Mouse (Mus musculus) heart, embryonic 13.5 days (tissue): ENCODE measurements around the gene Plekhm3. TPM values are rescaled to one million over a fixed set of nuclear protein-coding genes. Genes with fewer than 3 reads are reported as not detected.

Source experiments
- ATAC-seq: fragments of 200-750 bp; cut with Nextera tagmentation; 2 replicates; pipeline ENCODE4 v1.8.0; 2017; ENCODE audit warnings: moderate TSS enrichment; ENCODE audit not compliant: insufficient number of reproducible peaks, low FRiP score, low TSS enrichment; ENCODE audit errors: extremely low read depth
- H3K27ac ChIP-seq: fragments of 300-500 bp; sonication (generic); replicated peaks from 2 replicates; pipeline ENCODE4 v1.5.1; 2015; ENCODE audit warnings: moderate library complexity, mild to moderate bottlenecking, inconsistent platforms
- H3K27me3 ChIP-seq: fragments of 300-500 bp; sonication (generic); replicated peaks from 2 replicates; pipeline ENCODE4 v1.6.1; 2015; ENCODE audit warnings: mild to moderate bottlenecking, inconsistent platforms
- H3K36me3 ChIP-seq: fragments of 300-500 bp; sonication (generic); 2 replicates; pipeline ENCODE4 v1.6.1; 2015; ENCODE audit warnings: mild to moderate bottlenecking, inconsistent platforms
- H3K4me1 ChIP-seq: fragments of 300-500 bp; sonication (generic); 2 replicates; pipeline ENCODE4 v1.6.1; 2015; ENCODE audit warnings: inconsistent platforms
- H3K4me2 ChIP-seq: fragments of 300-500 bp; sonication (generic); 2 replicates; pipeline ENCODE4 v1.6.1; 2015; ENCODE audit warnings: inconsistent platforms, mild to moderate bottlenecking, moderate library complexity
- H3K4me3 ChIP-seq: fragments of 300-500 bp; sonication (generic); 2 replicates; pipeline ENCODE4 v1.5.1; 2015; ENCODE audit warnings: moderate library complexity, mild to moderate bottlenecking, inconsistent platforms
- H3K9ac ChIP-seq: fragments of 300-500 bp; sonication (generic); 2 replicates; pipeline ENCODE4 v1.6.1; 2015; ENCODE audit warnings: inconsistent platforms, mild to moderate bottlenecking, moderate library complexity
- H3K9me3 ChIP-seq: fragments of 300-500 bp; sonication (generic); 2 replicates; pipeline ENCODE4 v1.6.1; 2016; ENCODE audit warnings: inconsistent platforms
- WGBS: fragments of 180-500 bp; shearing (Covaris S2); methylation state at CpG from one replicate; pipeline ENCODE4 v1.1.7; 2015; ENCODE audit warnings: mixed read lengths; 5-methylcytosine and 5-hydroxymethylcytosine counted together
- polyA plus RNA-seq: library from polyadenylated mRNA; unstranded; fragments of >200 nt; fragmentation: Nextera tagmentation; extraction: Ambion mirVana; gene quantifications from 2 replicates; pipeline ENCODE4 v1.2.1, GENCODE M21; 2015

Gene Plekhm3
- polyA plus RNA-seq, 1 experiment from 2014 or later, result 6.9 TPM

GRCm38 (mm10) chr1:64793234-64793530 is 163.4 kb downstream of the Plekhm3 start:
- Histone ChIP-seq H3K4me3 (no peak overlapping the region), H3K4me2 (no peak overlapping the region), H3K9ac (no peak overlapping the region), H3K4me1 (peaks cover 55% of the 10 kb centered on the region), H3K27me3 (no peaks in the 10 kb centered on the region), H3K36me3 (peaks cover 11% of the 10 kb centered on the region), H3K27ac (peak overlapping the region; percentile 92), H3K9me3 (no peaks in the 10 kb centered on the region)
- 73% methylated on average over 4 of the region's 4 CpGs for WGBS
- ATAC-seq, result no peak

GRCm38 (mm10) chr1:64792521-64793233 is 163.9 kb downstream of the Plekhm3 start:
- Histone ChIP-seq H3K4me2 (peak overlapping the region; percentile 46; the same call in 1 of the 2 replicates), H3K36me3 (peaks cover 11% of the 10 kb centered on the region), H3K27me3 (no peaks in the 10 kb centered on the region), H3K9ac (peak overlapping the region; percentile 12; the same call in 1 of the 2 replicates), H3K4me3 (no peak overlapping the region), H3K27ac (peak overlapping the region; percentile 92), H3K4me1 (peaks cover 59% of the 10 kb centered on the region), H3K9me3 (no peaks in the 10 kb centered on the region)
- WGBS, result 43% methylated on average over 11 of the region's 11 CpGs
- ATAC-seq, result no peak

GRCm38 (mm10) chr1:64791826-64792225 is 164.8 kb downstream of the Plekhm3 start:
- peak; percentile 55; the same call in 1 of the 2 replicates for ATAC-seq
- peak overlapping the region; percentile 46 for H3K4me2 ChIP-seq
- peak overlapping the region; percentile 12; the same call in 1 of the 2 replicates for H3K9ac ChIP-seq
- no peak overlapping the region for H3K4me3 ChIP-seq
- H3K9me3 ChIP-seq, result no peaks in the 10 kb centered on the region
- peaks cover 60% of the 10 kb centered on the region for H3K4me1 ChIP-seq
- no peaks in the 10 kb centered on the region for H3K27me3 ChIP-seq
- 22% methylated on average over 6 of the region's 6 CpGs for WGBS
- peak overlapping the region; percentile 92 for H3K27ac ChIP-seq
- H3K36me3 ChIP-seq, result peaks cover 11% of the 10 kb centered on the region

- 23% methylated on average over 9 of the region's 9 CpGs for WGBS
- peak; percentile 52; the same call in 1 of the 2 replicates for ATAC-seq
- Histone ChIP-seq H3K27me3 (no peaks in the 10 kb centered on the region), H3K4me2 (peak overlapping the region; percentile 46), H3K4me1 (peaks cover 60% of the 10 kb centered on the region), H3K9me3 (no peaks in the 10 kb centered on the region), H3K4me3 (no peak overlapping the region), H3K27ac (peak overlapping the region; percentile 92), H3K9ac (0 out of 2 replicates have a peak overlapping the region, but pooled peaks have one; percentile 12), H3K36me3 (peaks cover 11% of the 10 kb centered on the region)
Measured at GRCm38 (mm10) chr1:64790806-64791790, 165.5 kb downstream of the Plekhm3 start.

DNA sequence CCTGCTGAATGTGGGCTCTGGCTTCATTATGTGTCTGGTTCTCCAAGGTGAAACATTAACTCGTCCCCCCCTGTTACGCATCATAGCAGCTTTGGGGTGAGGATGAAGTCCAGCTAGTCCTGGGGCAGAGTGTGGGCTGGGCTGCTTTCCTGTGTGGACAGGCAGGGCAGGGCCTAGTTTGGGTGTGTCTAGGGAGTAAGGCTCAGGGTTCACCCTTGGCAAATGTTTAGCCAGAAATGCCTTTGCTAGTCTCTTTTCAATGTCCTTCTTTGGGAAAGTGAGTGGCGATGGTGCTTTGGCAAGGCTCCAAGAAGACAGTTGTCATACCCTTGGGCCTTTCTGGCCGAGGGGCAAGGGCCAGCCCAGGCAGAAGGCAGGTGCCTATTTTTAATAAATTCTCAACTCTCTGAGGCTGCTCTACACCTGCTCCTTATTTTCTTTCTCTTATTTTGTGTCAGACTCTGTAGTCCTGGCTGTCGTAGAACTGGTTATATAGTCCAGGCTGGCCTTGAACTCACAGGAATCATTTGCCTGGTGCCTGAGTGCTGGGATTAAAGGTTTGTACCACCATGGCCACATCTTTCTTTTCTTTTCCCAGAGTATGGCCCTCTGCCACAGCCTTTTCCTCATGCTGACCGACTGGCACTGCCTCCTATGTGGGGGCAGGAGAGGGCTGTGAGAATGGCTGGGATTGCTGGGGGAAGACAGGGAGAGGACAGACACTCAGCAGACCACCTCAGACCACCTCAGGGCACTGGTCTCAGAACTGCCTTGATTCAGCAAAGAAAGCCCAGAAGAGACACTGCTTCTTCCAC is 168.7 kb downstream of the Plekhm3 start:
- peaks cover 41% of the 10 kb centered on the region for H3K4me1 ChIP-seq
- H3K27ac ChIP-seq, result 0 out of 2 replicates have a peak overlapping the region, but pooled peaks have one; percentile 3
- H3K4me3 ChIP-seq, result no peak overlapping the region
- no peak overlapping the region for H3K4me2 ChIP-seq
- 62% methylated on average over 6 of the region's 6 CpGs for WGBS
- no peaks in the 10 kb centered on the region for H3K27me3 ChIP-seq
- no peak for ATAC-seq
- H3K9me3 ChIP-seq, result no peaks in the 10 kb centered on the region
- no peaks in the 10 kb centered on the region for H3K36me3 ChIP-seq
- peak overlapping the region; percentile 2; the same call in 1 of the 2 replicates for H3K9ac ChIP-seq

DNA sequence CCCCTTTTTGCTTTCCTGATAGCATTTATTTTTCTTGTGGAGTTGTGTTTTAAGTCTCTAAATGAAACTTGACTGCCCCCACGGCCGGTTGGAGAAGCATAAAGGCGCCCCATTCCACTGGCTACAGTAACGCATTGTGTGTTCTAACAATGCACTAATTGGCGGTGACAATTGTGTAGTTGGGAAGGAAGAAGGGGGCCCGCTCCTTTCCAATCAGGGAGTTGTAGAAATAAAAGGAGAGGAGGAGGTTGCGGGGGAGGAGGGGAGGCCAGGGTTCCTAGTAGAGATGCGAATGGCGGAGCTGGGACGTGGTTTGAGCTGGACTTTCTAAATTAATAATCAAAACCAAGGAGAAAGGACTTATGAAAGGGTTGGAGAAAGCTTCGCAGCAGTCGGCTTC is 176.8 kb downstream of the Plekhm3 start:
- Histone ChIP-seq H3K4me1 (no peaks in the 10 kb centered on the region), H3K36me3 (no peaks in the 10 kb centered on the region), H3K27ac (no peak overlapping the region), H3K9ac (no peak overlapping the region), H3K27me3 (no peaks in the 10 kb centered on the region), H3K9me3 (no peaks in the 10 kb centered on the region), H3K4me3 (no peak overlapping the region), H3K4me2 (no peak overlapping the region)
- no peak for ATAC-seq
- 74% methylated on average over 12 of the region's 12 CpGs for WGBS

- Histone ChIP-seq H3K9me3 (no peaks in the 10 kb centered on the region), H3K4me1 (no peaks in the 10 kb centered on the region), H3K27ac (no peak overlapping the region), H3K27me3 (no peaks in the 10 kb centered on the region), H3K36me3 (no peaks in the 10 kb centered on the region), H3K9ac (no peak overlapping the region), H3K4me2 (no peak overlapping the region), H3K4me3 (no peak overlapping the region)
- no peak for ATAC-seq
- WGBS, result 79% methylated on average over 5 of the region's 5 CpGs
Measured at GRCm38 (mm10) chr1:64779415-64779814, 177.2 kb downstream of the Plekhm3 start.

GRCm38 (mm10) chr1:64773305-64773704 is 183.3 kb downstream of the Plekhm3 start:
- H3K4me1 ChIP-seq, result 0 out of 2 replicates have a peak, but pooled peaks cover 4% of the 10 kb centered on the region
- H3K4me3 ChIP-seq, result no peak overlapping the region
- no peaks in the 10 kb centered on the region for H3K36me3 ChIP-seq
- 75% methylated on average over 4 of the region's 4 CpGs for WGBS
- H3K9ac ChIP-seq, result no peak overlapping the region
- no peaks in the 10 kb centered on the region for H3K27me3 ChIP-seq
- no peak overlapping the region for H3K27ac ChIP-seq
- ATAC-seq, result no peak
- H3K4me2 ChIP-seq, result no peak overlapping the region
- H3K9me3 ChIP-seq, result no peaks in the 10 kb centered on the region

DNA sequence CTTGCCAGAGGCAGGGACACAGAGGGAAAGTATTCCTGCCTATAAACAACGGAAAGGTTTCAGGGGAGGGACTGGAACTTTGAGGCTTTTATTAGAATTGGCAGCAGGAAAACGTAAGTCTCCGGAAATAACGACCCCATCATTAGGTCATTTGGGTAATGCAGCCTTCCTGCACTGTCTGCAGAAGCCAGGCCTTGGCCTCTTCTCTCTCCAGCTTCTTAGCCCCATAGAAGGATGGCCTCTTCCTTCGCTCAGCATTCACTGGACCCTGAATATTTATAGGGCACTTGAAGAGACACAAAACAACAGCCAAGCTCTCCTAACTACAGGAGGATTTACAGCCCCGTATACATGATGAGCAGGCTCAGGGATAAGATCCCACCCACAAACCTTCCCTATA is 186.5 kb downstream of the Plekhm3 start:
- no peak for ATAC-seq
- no peaks in the 10 kb centered on the region for H3K36me3 ChIP-seq
- H3K9me3 ChIP-seq, result no peaks in the 10 kb centered on the region
- H3K4me2 ChIP-seq, result no peak overlapping the region
- no peak overlapping the region for H3K9ac ChIP-seq
- no peak overlapping the region for H3K27ac ChIP-seq
- H3K27me3 ChIP-seq, result no peaks in the 10 kb centered on the region
- 0 out of 2 replicates have a peak, but pooled peaks cover 4% of the 10 kb centered on the region for H3K4me1 ChIP-seq
- H3K4me3 ChIP-seq, result no peak overlapping the region
- 50% methylated on average over 6 of the region's 6 CpGs for WGBS

DNA sequence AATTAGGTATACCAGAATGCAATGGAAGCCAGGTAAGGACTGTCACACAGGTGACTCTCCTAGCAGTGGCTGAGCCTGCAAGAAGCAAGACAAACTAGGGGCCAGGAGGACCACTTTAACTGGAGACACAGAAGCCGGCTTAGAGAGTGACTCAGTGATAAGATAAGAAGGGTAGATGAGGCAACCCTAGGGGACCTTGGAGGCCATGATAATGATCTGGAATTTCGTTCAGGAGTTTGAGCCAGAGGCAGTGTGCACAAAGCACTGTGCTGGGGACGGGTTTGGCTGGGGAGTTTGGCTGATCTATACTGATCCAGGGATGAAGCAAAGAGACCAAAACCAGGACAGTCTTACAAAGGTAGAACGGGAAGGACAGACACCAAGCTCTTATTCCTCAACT is 195.0 kb downstream of the Plekhm3 start:
- Histone ChIP-seq H3K4me3 (no peak overlapping the region), H3K4me2 (no peak overlapping the region), H3K27ac (no peak overlapping the region), H3K4me1 (peaks cover 5% of the 10 kb centered on the region; the same call in 1 of the 2 replicates), H3K9ac (no peak overlapping the region), H3K27me3 (no peaks in the 10 kb centered on the region), H3K36me3 (no peaks in the 10 kb centered on the region), H3K9me3 (no peaks in the 10 kb centered on the region)
- ATAC-seq, result no peak
- 33% methylated on average over 4 of the region's 4 CpGs for WGBS

- H3K4me2 ChIP-seq, result no peak overlapping the region
- ATAC-seq, result no peak
- H3K9me3 ChIP-seq, result no peaks in the 10 kb centered on the region
- H3K27me3 ChIP-seq, result no peaks in the 10 kb centered on the region
- no peak overlapping the region for H3K9ac ChIP-seq
- H3K4me1 ChIP-seq, result peaks cover 16% of the 10 kb centered on the region; the same call in 1 of the 2 replicates
- H3K27ac ChIP-seq, result no peak overlapping the region
- 67% methylated on average over 5 of the region's 5 CpGs for WGBS
- no peaks in the 10 kb centered on the region for H3K36me3 ChIP-seq
- no peak overlapping the region for H3K4me3 ChIP-seq
Measured at GRCm38 (mm10) chr1:64757766-64758165, 198.9 kb downstream of the Plekhm3 start.
